In genomic region chr4:149431887-149432286, GRCm38 (mm10) we compare ENCODE assay signal across 36 mouse cellular contexts. TPM values are rescaled to one million over a fixed set of nuclear protein-coding genes. Genes with fewer than 3 reads are reported as not detected.
"Had no signal": no experiment of that assay in that cellular context is flagged by ENCODE, and none has a peak within 500 bp of the region (broad histone marks: within the 10 kb centered on the region; RNA-seq: fewer than 3 reads in every experiment).

No protein-coding gene starts in this region.

RNA-seq across cellular contexts. Expression of gene Rbp7, which starts 22.9 kb away (rescaled TPM):
- total RNA-seq: left cerebral cortex, postnatal 14 days; left cerebral cortex, postnatal 25 days; left cerebral cortex, postnatal 4 days; liver, adult 2 months; megakaryocyte progenitor cell, adult 5-6 weeks; megakaryocyte, adult 5-6 weeks; megakaryocyte-erythroid progenitor cell, adult 5-6 weeks; midbrain, postnatal 0 days; monocyte, adult 5-6 weeks had no signal
- polyA plus RNA-seq: limb, embryonic 10.5 days; limb, embryonic 11.5 days; limb, embryonic 12.5 days; liver, adult 2 months; liver, embryonic 11.5 days; liver, embryonic 12.5 days; liver, embryonic 13.5 days; liver, embryonic 14.5 days; liver, embryonic 15.5 days; liver, postnatal 0 days; macrophage; midbrain, embryonic 10.5 days; midbrain, embryonic 11.5 days; midbrain, embryonic 12.5 days; midbrain, embryonic 13.5 days; myocyte; neural tube, embryonic 11.5 days; neural tube, embryonic 12.5 days had no signal

RNA-seq across cellular contexts. Expression of gene Tmem274, which starts 45.3 kb away (rescaled TPM):
- total RNA-seq: left cerebral cortex, postnatal 10 days; left cerebral cortex, postnatal 14 days; left cerebral cortex, postnatal 25 days; left cerebral cortex, postnatal 36 days; left cerebral cortex, postnatal 4 days; liver, adult 2 months; megakaryocyte progenitor cell, adult 5-6 weeks; megakaryocyte, adult 5-6 weeks; megakaryocyte-erythroid progenitor cell, adult 5-6 weeks; midbrain, postnatal 0 days; monocyte, adult 5-6 weeks had no signal
- polyA plus RNA-seq: limb, embryonic 11.5 days; limb, embryonic 14.5 days; limb, embryonic 15.5 days; liver, adult 2 months; liver, embryonic 11.5 days; liver, embryonic 13.5 days; liver, embryonic 14.5 days; liver, embryonic 15.5 days; liver, postnatal 0 days; lung, adult 2 months; lung, embryonic 14.5 days; lung, postnatal 0 days; macrophage; midbrain, embryonic 11.5 days; midbrain, embryonic 14.5 days; midbrain, embryonic 15.5 days; midbrain, embryonic 16.5 days; midbrain, postnatal 0 days; myocyte; neural tube, embryonic 11.5 days had no signal
